Mouse (Mus musculus): ENCODE data around the gene Osbp2. TPM values are rescaled to one million over a fixed set of nuclear protein-coding genes. Genes with fewer than 3 reads are reported as not detected.

The Osbp2 gene
- polyA plus RNA-seq, 1 experiment from 2014 or later: 0.18 TPM

DNA sequence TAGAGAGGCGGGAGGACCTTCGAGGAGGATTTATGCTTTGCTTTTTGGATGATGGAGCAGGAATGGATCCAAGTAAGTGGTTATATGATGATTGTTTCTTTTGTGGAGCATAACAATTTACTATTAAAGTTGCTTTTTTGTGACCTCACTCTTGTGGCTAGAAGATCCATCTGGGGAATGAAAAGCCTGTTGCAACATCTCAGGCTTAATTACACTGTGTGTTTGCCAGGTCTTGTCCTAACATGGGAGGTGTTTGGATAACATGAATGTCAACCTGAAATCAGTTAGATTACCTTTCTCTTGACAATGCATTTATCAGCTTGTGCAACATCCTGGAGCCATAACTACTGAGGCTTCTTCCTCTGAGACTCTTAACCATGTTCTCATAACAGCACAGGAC, 194.9 kb downstream of the Osbp2 start:
- 77% methylated on average over 2 of the region's 2 CpGs for WGBS (ENCODE audit: insufficient replicate concordance)

GRCm38 (mm10) chr11:3667506-3667905, 196.2 kb downstream of the Osbp2 start:
- no peaks in the 10 kb centered on the region for H3K9me3 ChIP-seq (replicated peaks)
- H3K36me3 ChIP-seq: peaks cover 62% of the 10 kb centered on the region
- 79% methylated on average over 3 of the region's 3 CpGs for WGBS (ENCODE audit: insufficient replicate concordance)
- DNase-seq: no peak
- no peaks in the 10 kb centered on the region for H3K4me1 ChIP-seq (replicated peaks)
- H3K27me3 ChIP-seq: no peaks in the 10 kb centered on the region
- no peak overlapping the region for H3K4me2 ChIP-seq
- no peak overlapping the region for H3K27ac ChIP-seq
- H3K4me3 ChIP-seq (replicated peaks): no peak overlapping the region
- ATAC-seq (ENCODE audit: low read depth): no peak
- H3K9ac ChIP-seq: no peak overlapping the region

More for the DNA sequence above, 194.9 kb downstream of the Osbp2 start:
- Histone ChIP-seq H3K9ac (no peak overlapping the region), H3K27ac (no peak overlapping the region), H3K9me3 (replicated peaks) (no peaks in the 10 kb centered on the region), H3K4me2 (no peak overlapping the region), H3K4me3 (replicated peaks) (no peak overlapping the region), H3K4me1 (replicated peaks) (no peaks in the 10 kb centered on the region), H3K36me3 (peaks cover 69% of the 10 kb centered on the region), H3K27me3 (no peaks in the 10 kb centered on the region)
- DNase-seq (no peak), ATAC-seq (ENCODE audit: low read depth) (no peak)

GRCm38 (mm10) chr11:3661964-3662363, 201.7 kb downstream of the Osbp2 start:
- DNase-seq: no peak
- Histone ChIP-seq H3K27ac (no peak overlapping the region), H3K27me3 (no peaks in the 10 kb centered on the region), H3K4me2 (no peak overlapping the region), H3K9ac (no peak overlapping the region), H3K9me3 (replicated peaks) (no peaks in the 10 kb centered on the region), H3K4me3 (replicated peaks) (no peak overlapping the region), H3K4me1 (replicated peaks) (no peaks in the 10 kb centered on the region), H3K36me3 (peaks cover 28% of the 10 kb centered on the region)
- WGBS (ENCODE audit: insufficient replicate concordance): 81% methylated on average over 2 of the region's 2 CpGs
- ATAC-seq (ENCODE audit: low read depth): no peak

Other genes starting within 250 kb of the Osbp2 start
- 6.9 and 8.6 TPM in 2 replicates for gene Morc2a, start 214.7 kb downstream of the Osbp2 start, polyA plus RNA-seq (2015; fragmentation: Nextera tagmentation; extraction: Ambion mirVana)
- gene 4921536K21Rik, start 31.2 kb upstream of the Osbp2 start, polyA plus RNA-seq (2015; fragmentation: Nextera tagmentation; extraction: Ambion mirVana): 0.03 TPM in 1 of 2 replicates, not detected in the other
- gene Dusp18, start 31.3 kb upstream of the Osbp2 start, polyA plus RNA-seq (2015; fragmentation: Nextera tagmentation; extraction: Ambion mirVana): 0.43 and 0.48 TPM in 2 replicates
- gene Slc35e4, start 50.8 kb upstream of the Osbp2 start, polyA plus RNA-seq (2015; fragmentation: Nextera tagmentation; extraction: Ambion mirVana): 0.45 and 0.68 TPM in 2 replicates
- gene Tcn2, start 68.3 kb upstream of the Osbp2 start, polyA plus RNA-seq (2015; fragmentation: Nextera tagmentation; extraction: Ambion mirVana): 14.8 and 15.9 TPM in 2 replicates
- 60.0 and 69.4 TPM in 2 replicates for gene Pes1, start 100.1 kb upstream of the Osbp2 start, polyA plus RNA-seq (2015; fragmentation: Nextera tagmentation; extraction: Ambion mirVana)
- 0.13 TPM in 1 of 2 replicates, not detected in the other for gene 4930556J24Rik, start 112.9 kb upstream of the Osbp2 start, polyA plus RNA-seq (2015; fragmentation: Nextera tagmentation; extraction: Ambion mirVana)
- 0.76 and 0.78 TPM in 2 replicates for gene Gal3st1, start 119.7 kb upstream of the Osbp2 start, polyA plus RNA-seq (2015; fragmentation: Nextera tagmentation; extraction: Ambion mirVana)
- gene Sec14l4, start 167.6 kb upstream of the Osbp2 start, polyA plus RNA-seq (2015; fragmentation: Nextera tagmentation; extraction: Ambion mirVana): 0.96 and 1.2 TPM in 2 replicates
- not detected in 2 replicates for gene Sec14l3, start 200.9 kb upstream of the Osbp2 start, polyA plus RNA-seq (2015; fragmentation: Nextera tagmentation; extraction: Ambion mirVana)
- 32.2 and 33.9 TPM in 2 replicates for gene Mtfp1, start 231.5 kb upstream of the Osbp2 start, polyA plus RNA-seq (2015; fragmentation: Nextera tagmentation; extraction: Ambion mirVana)